Comparison of ENCODE assay signal across 22 mouse cellular contexts in the genomic region with DNA sequence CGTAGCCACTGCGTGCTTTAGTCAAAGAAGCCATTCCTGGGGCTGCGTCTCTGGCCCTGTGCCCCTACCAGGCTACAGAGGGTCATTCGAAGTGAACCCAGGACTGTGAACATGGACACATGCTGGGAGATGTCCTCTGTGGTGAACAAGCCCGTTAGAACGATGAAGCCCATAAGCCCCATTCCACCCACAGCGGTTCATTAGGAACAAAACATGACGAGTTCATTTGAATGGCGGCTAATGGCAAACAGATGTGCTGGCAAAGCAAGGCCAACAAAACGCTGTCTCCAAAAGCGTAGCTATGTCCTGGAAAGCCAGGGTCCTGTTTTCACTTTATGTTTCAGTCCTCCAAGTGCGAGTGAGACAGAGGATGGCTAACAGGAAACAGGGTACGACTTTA.
DNase-seq lines count a peak whose midpoint lies in the region; ATAC-seq and TF ChIP-seq lines count a peak whose summit lies in the region.
"Had no signal": no experiment of that assay in that cellular context is flagged by ENCODE, and none has a peak within 500 bp of the region (broad histone marks: within the 10 kb centered on the region; RNA-seq: fewer than 3 reads in every experiment).

No protein-coding gene starts in this region.

- H3K9me3 ChIP-seq in embryonic facial prominence, embryonic 13.5 days: no peaks in the 10 kb centered on the region
- H3K9me3 ChIP-seq in limb, embryonic 11.5 days (ENCODE audit: control insufficient read depth, low read length): no peaks in the 10 kb centered on the region
- H3K9me3 ChIP-seq in liver, postnatal 0 days (ENCODE audit: low read length): no peaks in the 10 kb centered on the region
- H3K9me3 ChIP-seq: hindbrain, embryonic 15.5 days; midbrain, embryonic 15.5 days had no signal

- H3K4me3 ChIP-seq in embryonic facial prominence, embryonic 13.5 days: no peak overlapping the region
- no peak overlapping the region for H3K4me3 ChIP-seq in limb, embryonic 11.5 days (ENCODE audit: low read depth, low read length)
- no peak overlapping the region for H3K4me3 ChIP-seq in liver, postnatal 0 days (ENCODE audit: low read depth, low read length)
- H3K4me3 ChIP-seq: erythroblast, embryonic 14.5 days; hindbrain, embryonic 15.5 days; midbrain, embryonic 15.5 days had no signal

- peak overlapping the region; percentile 93 for H3K27ac ChIP-seq in embryonic facial prominence, embryonic 13.5 days
- peak overlapping the region; percentile 84 for H3K27ac ChIP-seq in limb, embryonic 11.5 days (replicated peaks; ENCODE audit: low read depth, low read length)
- no peak overlapping the region for H3K27ac ChIP-seq in liver, postnatal 0 days (ENCODE audit: low read depth)
- H3K27ac ChIP-seq: hindbrain, embryonic 15.5 days; macrophage; midbrain, embryonic 15.5 days; stomach, postnatal 0 days had no signal

- peaks cover 35% of the 10 kb centered on the region for H3K4me1 ChIP-seq in embryonic facial prominence, embryonic 13.5 days
- peaks cover 19% of the 10 kb centered on the region for H3K4me1 ChIP-seq in limb, embryonic 11.5 days (ENCODE audit: control insufficient read depth, insufficient read depth, low read length)
- no peaks in the 10 kb centered on the region for H3K4me1 ChIP-seq in liver, postnatal 0 days (ENCODE audit: insufficient read depth)
- H3K4me1 ChIP-seq: hindbrain, embryonic 15.5 days; midbrain, embryonic 15.5 days had no signal

- no peaks in the 10 kb centered on the region for H3K36me3 ChIP-seq in embryonic facial prominence, embryonic 13.5 days
- H3K36me3 ChIP-seq in limb, embryonic 11.5 days (ENCODE audit: control insufficient read depth, insufficient read depth, low read length): no peaks in the 10 kb centered on the region
- no peaks in the 10 kb centered on the region for H3K36me3 ChIP-seq in liver, postnatal 0 days (replicated peaks; ENCODE audit: insufficient read depth, low read length)
- H3K36me3 ChIP-seq: hindbrain, embryonic 15.5 days; midbrain, embryonic 15.5 days had no signal

- peak; percentile 31 for DNase-seq in gastrocnemius, adult 18-20 months (ENCODE audit: low spot score)
- no peak for DNase-seq in gastrocnemius, postnatal 36 days
- DNase-seq in embryo, embryonic 10 days (ENCODE audit: low spot score): peak; percentile 76
- DNase-seq in limb, embryonic 11.5 days (ENCODE audit: low spot score): peak; percentile 82
- no peak for DNase-seq in frontal cortex, postnatal 36 days (ENCODE audit: low spot score in 2 of 2)
- DNase-seq in liver, postnatal 0 days: no peak
- no peak for DNase-seq in Muller cell, postnatal 12 days (ENCODE audit: inconsistent ontology term)
- DNase-seq: adrenal gland, postnatal 36 days; cerebellum, postnatal 10 days; forebrain, postnatal 0 days; kidney, adult 9 months; kidney, postnatal 4 days; left cerebral cortex, postnatal 4 days; lung, adult 18-20 months; thymus, postnatal 14 days had no signal

- TF ChIP-seq CTCF in liver, postnatal 0 days (IDR thresholded peaks at IDR 0.05; ENCODE audit: low read depth): no peak

- no peak overlapping the region for H3K9ac ChIP-seq in embryonic facial prominence, embryonic 13.5 days
- H3K9ac ChIP-seq in limb, embryonic 11.5 days (ENCODE audit: low read length): peak overlapping the region; percentile 38; the same call in 1 of the 2 replicates
- no peak overlapping the region for H3K9ac ChIP-seq in liver, postnatal 0 days (replicated peaks)
- H3K9ac ChIP-seq: forebrain, postnatal 0 days; hindbrain, embryonic 15.5 days; midbrain, embryonic 15.5 days had no signal

- ATAC-seq in embryonic facial prominence, embryonic 13.5 days (ENCODE audit: insufficient number of reproducible peaks, insufficient read depth, low FRiP score, low TSS enrichment, low read depth): no peak
- ATAC-seq in limb, embryonic 11.5 days (ENCODE audit: insufficient number of reproducible peaks, low FRiP score, low TSS enrichment, low read depth): peak; percentile 74
- ATAC-seq in liver, postnatal 0 days: no peak
- ATAC-seq: forebrain, postnatal 0 days; midbrain, embryonic 15.5 days had no signal

- WGBS in embryonic facial prominence, embryonic 13.5 days: 28% methylated on average over 13 of the region's 13 CpGs
- WGBS in limb, embryonic 11.5 days: 11% methylated on average over 13 of the region's 13 CpGs
- 79% methylated on average over 13 of the region's 13 CpGs for WGBS in liver, postnatal 0 days (ENCODE audit: insufficient replicate concordance)

- intact Hi-C loops in gastrocnemius, postnatal 36 days (cut with DNase I): loop anchor here (10.0 kb wide), 1 partner anchor 205 kb away; a partner anchor contains a TSS

- TF ChIP-seq EP300 in liver, postnatal 0 days (IDR thresholded peaks at IDR 0.05; ENCODE audit: low read depth): no peak

- no peaks in the 10 kb centered on the region for H3K27me3 ChIP-seq in embryonic facial prominence, embryonic 13.5 days
- H3K27me3 ChIP-seq in limb, embryonic 11.5 days (ENCODE audit: control insufficient read depth, insufficient read depth, low read length): no peaks in the 10 kb centered on the region
- no peaks in the 10 kb centered on the region for H3K27me3 ChIP-seq in liver, postnatal 0 days (ENCODE audit: insufficient read depth, low read length)
- H3K27me3 ChIP-seq: CH12.LX; hindbrain, embryonic 15.5 days; midbrain, embryonic 15.5 days had no signal

- H3K4me2 ChIP-seq in embryonic facial prominence, embryonic 13.5 days: peak overlapping the region; percentile 48
- H3K4me2 ChIP-seq in limb, embryonic 11.5 days (ENCODE audit: low read depth, severe bottlenecking): peak overlapping the region; percentile 35
- no peak overlapping the region for H3K4me2 ChIP-seq in liver, postnatal 0 days (ENCODE audit: low read depth, low read length)
- H3K4me2 ChIP-seq: hindbrain, embryonic 15.5 days; midbrain, embryonic 15.5 days had no signal

Comparison
In these comparisons a context has a peak if more than half of its experiments do, and no peak if none do; other contexts are left out.
1. DNase-seq: peak in gastrocnemius, adult 18-20 months (single experiment), embryo, embryonic 10 days (single experiment) and limb, embryonic 11.5 days (single experiment); none in gastrocnemius, postnatal 36 days (0 of 2), frontal cortex, postnatal 36 days (0 of 2), liver, postnatal 0 days (single experiment) and Muller cell, postnatal 12 days (single experiment).